ENCODE assay signal across 8 mouse cellular contexts in the genomic region with DNA sequence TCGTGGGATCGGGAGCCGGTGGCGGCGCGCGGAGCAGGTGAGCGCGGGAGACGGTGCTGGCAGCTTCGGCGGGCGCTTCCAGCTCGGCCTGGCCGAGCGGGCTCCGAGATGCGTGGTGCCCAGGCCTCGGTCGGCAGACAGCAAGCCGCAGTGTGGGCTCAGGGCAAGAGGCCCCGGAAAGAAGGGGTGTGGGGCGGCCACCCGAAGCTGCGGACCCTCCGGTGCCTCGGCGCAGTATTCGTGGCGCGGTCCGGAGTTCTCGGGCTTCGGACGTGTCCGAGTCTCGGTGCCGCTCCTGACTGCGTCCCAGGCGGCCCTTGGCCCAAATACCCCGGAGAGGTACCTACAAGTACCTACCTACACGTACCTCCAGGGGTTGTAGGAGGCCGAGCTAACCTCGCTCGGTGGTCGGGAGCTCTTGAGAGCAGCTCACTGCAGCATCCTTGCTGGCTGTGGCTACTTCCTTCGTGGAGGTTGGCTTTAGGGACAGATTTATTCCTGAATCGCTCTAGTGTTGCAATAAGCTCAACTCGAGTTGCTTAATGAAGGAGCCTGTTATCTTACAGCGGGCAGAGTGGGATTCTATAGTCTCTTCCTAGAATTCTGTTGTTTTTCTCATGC. TPM values are rescaled to one million over a fixed set of nuclear protein-coding genes. Genes with fewer than 3 reads are reported as not detected.
DNase-seq lines count a peak whose midpoint lies in the region; ATAC-seq and TF ChIP-seq lines count a peak whose summit lies in the region.

No protein-coding gene starts in this region.

- no peak for TF ChIP-seq CTCF in gastrocnemius, adult 2 months (IDR thresholded peaks at IDR 0.05)

- ATAC-seq in midbrain, embryonic 14.5 days (ENCODE audit: low FRiP score, low TSS enrichment), result peak; percentile 59

- no peaks in the 10 kb centered on the region for H3K9me3 ChIP-seq in midbrain, embryonic 14.5 days (ENCODE audit: control insufficient read depth, low read length)

- WGBS in midbrain, embryonic 14.5 days, result under 1% methylated on average over 50 of the region's 50 CpGs

- no peaks in the 10 kb centered on the region for H3K36me3 ChIP-seq in midbrain, embryonic 14.5 days (ENCODE audit: control insufficient read depth, insufficient read depth, low read length)

- H3K4me3 ChIP-seq in gastrocnemius, adult 2 months, result peak overlapping the region; percentile 85
- peak overlapping the region; percentile 69 for H3K4me3 ChIP-seq in brown adipose tissue, adult 24 weeks (ENCODE audit: insufficient read depth, low read depth, low read length)
- H3K4me3 ChIP-seq in midbrain, embryonic 14.5 days (replicated peaks; ENCODE audit: low read depth, low read length), result peak overlapping the region; percentile 83

- no peak for DNase-seq in gastrocnemius, adult 2 months
- no peak for DNase-seq in gastrocnemius, adult 8-10 months (ENCODE audit: low spot score in 2 of 2)
- DNase-seq in 3T3-L1 (ENCODE audit: low read depth, low spot score), result peak; percentile 25
- peak; percentile 58 for DNase-seq in induced T-regulatory cell, adult 2 months (ENCODE audit: low read depth)
- DNase-seq in midbrain, embryonic 14.5 days, result peak; percentile 58
- DNase-seq in right cerebral cortex, postnatal 4 days, result no peak
- no peak for DNase-seq in kidney, postnatal 14 days

- intact Hi-C loops in gastrocnemius, adult 2 months (cut with DNase I), result loop anchor here (10.0 kb wide), 1 partner anchor 388 kb away; no protein-coding TSS in a partner anchor

- peak overlapping the region; percentile 75 for H3K9ac ChIP-seq in midbrain, embryonic 14.5 days (replicated peaks; ENCODE audit: low read length)

- H3K4me1 ChIP-seq in brown adipose tissue, adult 24 weeks (ENCODE audit: control insufficient read depth, insufficient read depth, insufficient read length, low read length), result no peaks in the 10 kb centered on the region
- peaks cover 11% of the 10 kb centered on the region for H3K4me1 ChIP-seq in midbrain, embryonic 14.5 days (ENCODE audit: control insufficient read depth, insufficient read depth, low read length)

- H3K27me3 ChIP-seq in midbrain, embryonic 14.5 days (ENCODE audit: control insufficient read depth, insufficient read depth, low read length), result peaks cover 4% of the 10 kb centered on the region; the same call in 1 of the 2 replicates

- H3K27ac ChIP-seq in gastrocnemius, adult 2 months, result peak overlapping the region; percentile 77
- H3K27ac ChIP-seq in brown adipose tissue, adult 24 weeks (replicated peaks; ENCODE audit: low read depth, low read length), result no peak overlapping the region
- H3K27ac ChIP-seq in midbrain, embryonic 14.5 days (replicated peaks; ENCODE audit: low read depth, low read length), result peak overlapping the region; percentile 67

- peak overlapping the region; percentile 69 for H3K4me2 ChIP-seq in midbrain, embryonic 14.5 days (ENCODE audit: low read length)

RNA-seq across cellular contexts. Expression of a gene that starts 0.4 kb away (rescaled TPM):
- 1 to 10 TPM; 1.8 to 2.3 TPM for total RNA-seq in gastrocnemius, adult 2 months (2021)
- total RNA-seq in gastrocnemius, adult 8-10 months (2022), result 1 to 10 TPM in 2 of 4 experiments, under 1 TPM in 2; 0.82 to 2.5 (median 1.4) TPM
- polyA plus RNA-seq in brown adipose tissue, adult 24 weeks (2012; ENCODE audit: insufficient read depth, insufficient read length, missing spikeins), result 28.6 TPM in 2 replicates
- polyA plus RNA-seq in midbrain, embryonic 14.5 days (2014; fragmentation: Nextera tagmentation; extraction: Ambion mirVana), result 112 and 126 TPM in 2 replicates

RNA-seq across cellular contexts. Expression of a gene that starts 31.5 kb away (rescaled TPM):
- total RNA-seq in gastrocnemius, adult 2 months (2021), result not detected
- total RNA-seq in gastrocnemius, adult 8-10 months (2022), result not detected
- polyA plus RNA-seq in brown adipose tissue, adult 24 weeks (2012; ENCODE audit: insufficient read depth, insufficient read length, missing spikeins), result not detected in 2 replicates
- 0.45 and 0.95 TPM in 2 replicates for polyA plus RNA-seq in midbrain, embryonic 14.5 days (2014; fragmentation: Nextera tagmentation; extraction: Ambion mirVana)

RNA-seq across cellular contexts. Expression of a gene that starts 48.9 kb away (rescaled TPM):
- total RNA-seq in gastrocnemius, adult 2 months (2021), result not detected
- not detected for total RNA-seq in gastrocnemius, adult 8-10 months (2022)
- not detected in 2 replicates for polyA plus RNA-seq in brown adipose tissue, adult 24 weeks (2012; ENCODE audit: insufficient read depth, insufficient read length, missing spikeins)
- not detected in 2 replicates for polyA plus RNA-seq in midbrain, embryonic 14.5 days (2014; fragmentation: Nextera tagmentation; extraction: Ambion mirVana)

Comparison
In these comparisons a context has a peak if more than half of its experiments do, and no peak if none do; other contexts are left out.
1. DNase-seq: peak in 3T3-L1 (single experiment), induced T-regulatory cell, adult 2 months (single experiment) and midbrain, embryonic 14.5 days (single experiment); none in gastrocnemius, adult 2 months (single experiment), gastrocnemius, adult 8-10 months (0 of 2), right cerebral cortex, postnatal 4 days (single experiment) and kidney, postnatal 14 days (single experiment).
2. Peak in every context shown above with its lines, with median percentiles within 50 percentile points of each other: H3K4me3 ChIP-seq.